Mouse (Mus musculus) ES-E14 (cell line): ENCODE measurements at regions not wholly inside any gene's neighbourhood (a gene's known extent, or its start where the extent isn't known, plus 50 kb on each side); places are given as distances from the start of the nearest gene placed in this dataset.

ENCODE experiments used
- CHD2 ChIP-seq: IDR thresholded peaks from 2 replicates; pipeline ENCODE4 v1.6.1; 2014; ENCODE audit warnings: mild to moderate bottlenecking, low read depth, low read length, inconsistent platforms
- MAFK ChIP-seq: IDR thresholded peaks from 2 replicates; pipeline ENCODE4 v1.6.1; 2014; ENCODE audit warnings: mild to moderate bottlenecking, low read depth, low read length, inconsistent platforms; ENCODE audit not compliant: insufficient read depth
- ZC3H11A ChIP-seq: IDR thresholded peaks from 2 replicates; pipeline ENCODE4 v1.6.1; 2012; ENCODE audit warnings: low read depth, mild to moderate bottlenecking, inconsistent platforms, low read length, borderline replicate concordance
- ZNF384 ChIP-seq: IDR thresholded peaks from 2 replicates; pipeline ENCODE4 v1.6.1; 2012; ENCODE audit warnings: low read depth, low read length, inconsistent platforms

GRCm38 (mm10) chr12:45437271-45437670 lies 362.8 kb upstream of the Stxbp6 start:
- TF ChIP-seq ZNF384, result no peak
- TF ChIP-seq ZC3H11A, result no peak
- TF ChIP-seq MAFK, result no peak
- no peak for TF ChIP-seq CHD2
